Mouse (Mus musculus): ENCODE results near the gene Rita1.

DNA sequence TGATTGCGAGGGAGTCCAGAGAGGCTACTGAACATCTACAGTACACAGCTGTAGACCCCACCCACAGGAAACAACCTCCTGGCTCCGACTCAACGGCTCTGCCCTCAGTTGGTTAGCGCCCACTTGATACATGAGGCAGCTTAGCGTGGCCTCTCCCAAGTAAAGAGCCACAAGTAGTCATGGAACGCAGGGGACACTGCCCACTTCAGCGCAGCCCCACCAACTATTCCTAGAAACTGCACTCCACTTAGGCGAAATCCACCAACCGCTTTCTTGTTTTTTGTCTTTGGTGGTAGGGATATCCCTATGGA, 24.8 kb downstream of the Rita1 start:
- TF ChIP-seq CTCF (IDR thresholded peaks at IDR 0.05; ENCODE audit: extremely low read depth, insufficient read depth, low read length): no peak
- TF ChIP-seq POLR2A (IDR thresholded peaks at IDR 0.05; ENCODE audit: extremely low read depth, insufficient read depth, low read length): no peak
